Mouse (Mus musculus) kidney, embryonic 16.5 days (tissue): ENCODE data around the gene Clip2. TPM values are rescaled to one million over a fixed set of nuclear protein-coding genes. Genes with fewer than 3 reads are reported as not detected.

Source experiments
- ATAC-seq: fragments of 200-750 bp; cut with Nextera tagmentation; 2 replicates; pipeline ENCODE4 v1.8.0; 2017; ENCODE audit warnings: moderate TSS enrichment; ENCODE audit not compliant: low FRiP score, low TSS enrichment
- H3K27ac ChIP-seq: fragments of 300-500 bp; sonication (generic); 2 replicates; pipeline ENCODE4 v1.5.1; 2014; ENCODE audit warnings: low read length
- H3K27me3 ChIP-seq: fragments of 300-500 bp; sonication (generic); 2 replicates; pipeline ENCODE4 v1.6.1; 2014; ENCODE audit warnings: low read length, control low read depth, mixed read lengths; ENCODE audit not compliant: insufficient read depth
- H3K36me3 ChIP-seq: fragments of 300-500 bp; sonication (generic); 2 replicates; pipeline ENCODE4 v1.6.1; 2014; ENCODE audit warnings: low read length, control low read depth, mixed read lengths; ENCODE audit not compliant: insufficient read depth
- H3K4me1 ChIP-seq: fragments of 300-500 bp; sonication (generic); 2 replicates; pipeline ENCODE4 v1.6.1; 2014; ENCODE audit warnings: low read length, control low read depth, mixed read lengths; ENCODE audit not compliant: insufficient read depth
- H3K4me2 ChIP-seq: fragments of 300-500 bp; sonication (generic); replicated peaks from 2 replicates; pipeline ENCODE4 v1.6.1; 2014; ENCODE audit warnings: low read depth, low read length
- H3K4me3 ChIP-seq: fragments of 300-500 bp; sonication (generic); 2 replicates; pipeline ENCODE4 v1.5.1; 2014; ENCODE audit warnings: mild to moderate bottlenecking, low read length
- H3K9ac ChIP-seq: fragments of 300-500 bp; sonication (generic); replicated peaks from 2 replicates; pipeline ENCODE4 v1.6.1; 2014; ENCODE audit warnings: low read length
- H3K9me3 ChIP-seq: fragments of 300-500 bp; sonication (generic); 2 replicates; pipeline ENCODE4 v1.6.1; 2016; ENCODE audit warnings: low read length, control low read depth
- WGBS: fragments of 180-500 bp; shearing (Covaris S2); extraction: QIAGEN DNeasy Blood & Tissue Kit; methylation state at CpG from one replicate; pipeline ENCODE4 v1.1.7; 2014; 5-methylcytosine and 5-hydroxymethylcytosine counted together
- polyA plus RNA-seq: library from polyadenylated mRNA; unstranded; fragments of >200 nt; fragmentation: Nextera tagmentation; extraction: Ambion mirVana; gene quantifications from 2 replicates; pipeline ENCODE4 v1.2.1, GENCODE M21; 2015

The Clip2 gene
- polyA plus RNA-seq, 1 experiment from 2014 or later: 4.1 TPM

DNA sequence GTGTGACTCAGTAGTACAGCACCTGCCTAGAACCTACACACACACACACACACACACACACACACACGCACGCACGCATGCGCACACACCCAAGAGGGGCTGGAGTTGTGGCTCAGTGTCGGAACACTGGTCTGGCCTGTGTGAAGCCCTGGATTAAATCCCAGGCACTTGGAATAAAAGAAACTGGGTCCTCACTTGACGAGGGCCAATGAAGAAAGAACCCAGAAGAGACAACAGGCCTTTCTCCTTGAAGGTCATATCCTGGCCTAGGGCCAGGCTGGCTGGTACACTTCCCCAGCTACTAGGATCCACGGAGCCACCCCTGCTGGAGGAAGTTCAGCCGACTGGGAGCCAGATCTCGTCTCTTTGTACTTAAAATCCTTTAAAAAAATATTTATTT, 20.6 kb downstream of the Clip2 start:
- Histone ChIP-seq H3K27me3 (no peaks in the 10 kb centered on the region), H3K4me2 (no peak overlapping the region), H3K27ac (no peak overlapping the region), H3K9me3 (no peaks in the 10 kb centered on the region), H3K4me1 (peaks cover 4% of the 10 kb centered on the region; the same call in 1 of the 2 replicates), H3K9ac (no peak overlapping the region), H3K4me3 (no peak overlapping the region), H3K36me3 (peaks cover 30% of the 10 kb centered on the region)
- no peak for ATAC-seq
- 85% methylated on average over 9 of the region's 9 CpGs for WGBS

DNA sequence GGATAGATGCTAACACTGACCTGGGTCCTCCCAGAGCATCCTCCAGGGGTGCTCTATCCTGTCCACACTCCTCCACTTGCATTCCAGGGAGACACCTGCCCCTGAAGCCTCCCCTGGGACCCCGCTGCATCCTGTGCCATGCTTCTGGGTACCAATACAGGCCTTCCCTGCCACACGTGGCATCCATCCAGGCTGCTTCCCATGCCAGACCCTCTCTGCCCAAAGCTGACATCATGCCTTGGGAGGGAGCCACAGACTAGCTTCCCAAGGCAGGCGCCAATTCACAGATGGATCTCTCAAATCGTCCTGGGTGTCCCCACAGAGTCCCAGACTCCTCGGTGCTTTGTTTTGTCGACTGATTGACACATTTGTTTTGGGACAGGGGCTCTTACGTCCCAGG, 21.4 kb downstream of the Clip2 start:
- H3K27me3 ChIP-seq: no peaks in the 10 kb centered on the region
- no peak overlapping the region for H3K4me2 ChIP-seq
- peaks cover 35% of the 10 kb centered on the region for H3K36me3 ChIP-seq
- peaks cover 4% of the 10 kb centered on the region; the same call in 1 of the 2 replicates for H3K4me1 ChIP-seq
- no peak for ATAC-seq
- WGBS: 72% methylated on average over 7 of the region's 7 CpGs
- no peak overlapping the region for H3K27ac ChIP-seq
- no peak overlapping the region for H3K4me3 ChIP-seq
- no peak overlapping the region for H3K9ac ChIP-seq
- H3K9me3 ChIP-seq: no peaks in the 10 kb centered on the region

GRCm38 (mm10) chr5:134528488-134528887, 23.7 kb downstream of the Clip2 start:
- H3K9ac ChIP-seq: no peak overlapping the region
- no peak overlapping the region for H3K4me2 ChIP-seq
- no peak overlapping the region for H3K27ac ChIP-seq
- H3K4me3 ChIP-seq: no peak overlapping the region
- H3K9me3 ChIP-seq: no peaks in the 10 kb centered on the region
- 37% methylated on average over 9 of the region's 9 CpGs for WGBS
- H3K4me1 ChIP-seq: peaks cover 4% of the 10 kb centered on the region; the same call in 1 of the 2 replicates
- H3K27me3 ChIP-seq: no peaks in the 10 kb centered on the region
- H3K36me3 ChIP-seq: peaks cover 18% of the 10 kb centered on the region; the same call in 1 of the 2 replicates
- ATAC-seq: no peak

- peaks cover 4% of the 10 kb centered on the region; the same call in 1 of the 2 replicates for H3K4me1 ChIP-seq
- ATAC-seq: no peak
- H3K4me2 ChIP-seq: no peak overlapping the region
- no peak overlapping the region for H3K9ac ChIP-seq
- no peaks in the 10 kb centered on the region for H3K9me3 ChIP-seq
- no peak overlapping the region for H3K27ac ChIP-seq
- no peaks in the 10 kb centered on the region for H3K27me3 ChIP-seq
- 92% methylated on average over 15 of the region's 15 CpGs for WGBS
- H3K36me3 ChIP-seq: peaks cover 23% of the 10 kb centered on the region
- no peak overlapping the region for H3K4me3 ChIP-seq
Measured at GRCm38 (mm10) chr5:134525971-134526711, 26.1 kb downstream of the Clip2 start.

GRCm38 (mm10) chr5:134523728-134524127, 28.5 kb downstream of the Clip2 start:
- no peak for ATAC-seq
- Histone ChIP-seq H3K4me2 (no peak overlapping the region), H3K9ac (no peak overlapping the region), H3K4me3 (no peak overlapping the region), H3K36me3 (peaks cover 38% of the 10 kb centered on the region), H3K4me1 (peaks cover 4% of the 10 kb centered on the region; the same call in 1 of the 2 replicates), H3K27ac (no peak overlapping the region), H3K27me3 (no peaks in the 10 kb centered on the region), H3K9me3 (no peaks in the 10 kb centered on the region)
- WGBS: 55% methylated on average over 5 of the region's 5 CpGs

DNA sequence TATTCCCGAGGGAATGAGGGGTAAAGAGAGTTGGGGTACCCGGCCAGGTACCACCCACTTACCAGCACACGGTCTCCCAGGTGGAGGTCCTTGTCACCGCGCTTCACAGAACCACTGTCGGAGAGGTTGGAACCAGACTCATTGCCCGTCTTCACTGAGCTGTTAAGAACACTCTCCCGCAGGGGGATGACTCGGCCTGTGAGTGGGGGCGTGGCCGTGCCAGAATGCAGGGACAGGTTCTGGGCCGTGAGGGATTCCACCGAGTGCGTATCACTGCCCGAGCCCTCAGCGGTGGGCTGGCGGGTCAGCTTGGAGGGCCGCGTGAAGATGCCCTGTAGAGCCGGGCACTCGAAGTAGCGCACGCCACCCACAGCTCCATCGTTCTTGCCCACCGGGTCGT, 29.7 kb downstream of the Clip2 start:
- Histone ChIP-seq H3K9ac (no peak overlapping the region), H3K4me3 (no peak overlapping the region), H3K27me3 (no peaks in the 10 kb centered on the region), H3K4me2 (no peak overlapping the region), H3K9me3 (no peaks in the 10 kb centered on the region), H3K27ac (no peak overlapping the region), H3K36me3 (peaks cover 42% of the 10 kb centered on the region), H3K4me1 (no peaks in the 10 kb centered on the region)
- no peak for ATAC-seq
- WGBS: 93% methylated on average over 26 of the region's 26 CpGs

GRCm38 (mm10) chr5:134521806-134522205, 30.4 kb downstream of the Clip2 start:
- ATAC-seq: no peak
- H3K36me3 ChIP-seq: peaks cover 49% of the 10 kb centered on the region
- H3K27ac ChIP-seq: no peak overlapping the region
- H3K4me3 ChIP-seq: no peak overlapping the region
- H3K4me2 ChIP-seq: no peak overlapping the region
- no peaks in the 10 kb centered on the region for H3K4me1 ChIP-seq
- 86% methylated on average over 7 of the region's 7 CpGs for WGBS
- H3K27me3 ChIP-seq: no peaks in the 10 kb centered on the region
- no peak overlapping the region for H3K9ac ChIP-seq
- H3K9me3 ChIP-seq: no peaks in the 10 kb centered on the region

- H3K4me1 ChIP-seq: no peaks in the 10 kb centered on the region
- H3K9ac ChIP-seq: no peak overlapping the region
- no peak overlapping the region for H3K4me3 ChIP-seq
- peaks cover 52% of the 10 kb centered on the region for H3K36me3 ChIP-seq
- H3K4me2 ChIP-seq: no peak overlapping the region
- no peaks in the 10 kb centered on the region for H3K27me3 ChIP-seq
- 88% methylated on average over 2 of the region's 2 CpGs for WGBS
- no peak for ATAC-seq
- no peaks in the 10 kb centered on the region for H3K9me3 ChIP-seq
- no peak overlapping the region for H3K27ac ChIP-seq
Measured at GRCm38 (mm10) chr5:134521131-134521530, 31.1 kb downstream of the Clip2 start.

- no peak overlapping the region for H3K9ac ChIP-seq
- 97% methylated on average over 4 of the region's 4 CpGs for WGBS
- H3K27me3 ChIP-seq: no peaks in the 10 kb centered on the region
- H3K4me1 ChIP-seq: no peaks in the 10 kb centered on the region
- no peak overlapping the region for H3K4me2 ChIP-seq
- no peak overlapping the region for H3K4me3 ChIP-seq
- peaks cover 59% of the 10 kb centered on the region for H3K36me3 ChIP-seq
- ATAC-seq: no peak
- no peaks in the 10 kb centered on the region for H3K9me3 ChIP-seq
- no peak overlapping the region for H3K27ac ChIP-seq
Measured at GRCm38 (mm10) chr5:134520120-134520519, 32.1 kb downstream of the Clip2 start.

GRCm38 (mm10) chr5:134519471-134519870, 32.8 kb downstream of the Clip2 start:
- peaks cover 65% of the 10 kb centered on the region for H3K36me3 ChIP-seq
- H3K4me2 ChIP-seq: no peak overlapping the region
- no peaks in the 10 kb centered on the region for H3K27me3 ChIP-seq
- H3K4me3 ChIP-seq: no peak overlapping the region
- no peak for ATAC-seq
- WGBS: 94% methylated on average over 5 of the region's 5 CpGs
- no peaks in the 10 kb centered on the region for H3K4me1 ChIP-seq
- no peak overlapping the region for H3K9ac ChIP-seq
- no peaks in the 10 kb centered on the region for H3K9me3 ChIP-seq
- no peak overlapping the region for H3K27ac ChIP-seq
